Mouse (Mus musculus) gastrocnemius, postnatal 10 days (tissue): ENCODE measurements around the gene Tmem52b. TPM values are rescaled to one million over a fixed set of nuclear protein-coding genes. Genes with fewer than 3 reads are reported as not detected.

Source experiments
- DNase-seq: peaks from one replicate; pipeline ENCODE4 v3.0.0; 2021; ENCODE audit warnings: mixed read lengths
- total RNA-seq, 2 experiments: library from RNA; stranded (reverse); gene quantifications; 2 replicates each; pipeline ENCODE4 v1.2.3; 2021

Gene Tmem52b
- total RNA-seq, 2 experiments from 2014 or later, result not detected

DNA sequence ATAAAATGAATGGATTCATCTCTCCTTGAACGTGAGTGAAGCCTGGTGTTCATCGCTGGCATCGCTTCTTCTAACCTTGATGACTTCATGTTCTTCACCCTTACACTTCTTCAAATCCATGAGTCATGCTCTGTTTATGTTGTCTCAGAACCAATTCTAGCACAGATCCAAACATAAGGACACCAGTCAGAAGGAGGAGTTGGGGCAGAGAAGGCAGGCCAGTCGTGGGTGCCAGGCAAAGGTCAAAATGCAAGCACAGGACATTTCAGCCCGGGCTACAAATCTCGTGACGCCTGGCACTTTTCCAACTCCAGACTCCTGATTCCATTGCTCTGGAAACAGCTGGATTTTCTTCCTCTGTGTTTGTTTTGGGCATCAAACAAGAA is 20.2 kb downstream of the Tmem52b start:
- DNase-seq, result peak; percentile 64

DNA sequence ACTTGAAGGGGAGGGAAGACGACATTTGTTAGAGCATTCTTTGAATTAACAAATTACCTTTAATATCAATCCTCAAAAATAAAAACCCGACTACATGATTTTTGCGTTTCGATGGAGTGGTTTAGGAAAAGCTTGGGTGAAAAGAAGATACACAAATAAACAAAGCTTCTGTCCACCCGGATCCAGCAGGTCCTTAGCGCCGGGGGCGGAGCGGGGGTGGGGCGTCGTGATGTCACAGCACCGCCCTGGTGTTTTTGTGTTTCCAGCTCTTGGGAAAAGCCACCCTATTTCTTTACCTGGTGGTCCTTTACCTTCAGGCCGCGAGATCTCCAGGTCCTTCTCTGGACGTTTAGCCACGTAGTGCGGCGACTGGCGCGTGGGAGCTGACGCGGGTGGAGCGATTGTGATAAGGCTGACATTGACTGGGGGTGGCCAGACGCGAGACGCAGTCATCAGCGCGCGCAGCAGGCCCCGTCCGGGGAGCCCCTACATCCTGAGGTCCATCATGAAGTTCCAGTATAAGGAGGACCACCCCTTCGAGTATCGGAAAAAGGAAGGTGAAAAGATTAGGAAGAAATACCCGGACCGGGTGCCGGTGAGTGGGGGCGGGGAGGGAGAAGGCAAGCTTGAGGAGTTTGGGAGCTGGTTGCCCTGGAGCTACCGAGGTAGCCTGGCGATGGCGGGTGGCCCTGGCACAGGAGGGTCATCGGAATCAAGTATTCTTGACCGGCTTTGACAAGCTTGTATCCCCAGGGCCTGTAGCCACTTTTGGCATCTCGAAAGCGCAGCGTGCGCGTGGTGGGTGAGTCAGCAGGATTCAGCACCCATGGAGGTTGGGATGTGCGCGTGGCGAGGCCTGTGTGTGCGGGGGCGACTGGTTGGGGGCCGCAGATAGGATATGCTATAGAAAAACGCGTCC is 20.8 kb downstream of the Tmem52b start, which contains the start of gene Gabarapl1:
TSS of gene Gabarapl1 (plus strand) at position 219 of the 919 bp plus-strand sequence.
- peak; percentile 80 for DNase-seq

DNA sequence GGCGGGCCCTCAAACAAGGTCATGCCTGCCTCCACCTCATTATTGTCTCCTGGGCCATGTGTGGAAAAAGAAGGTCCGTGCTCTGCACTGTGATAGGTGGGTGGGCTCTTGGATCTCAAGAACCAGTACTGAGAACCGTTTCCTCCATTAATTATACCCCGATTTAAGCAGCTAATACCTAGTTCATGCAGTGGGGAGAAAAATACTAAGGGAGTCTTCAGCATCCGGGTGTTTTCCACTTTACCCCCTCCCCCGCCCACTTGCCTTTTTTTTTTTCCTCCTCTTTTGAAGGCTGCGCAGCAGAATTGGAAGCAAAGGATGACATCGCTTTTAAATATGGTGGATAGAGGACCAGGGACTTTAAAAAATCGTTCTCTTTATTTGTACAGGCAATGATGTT is 21.7 kb downstream of the Tmem52b start:
- no peak for DNase-seq

DNA sequence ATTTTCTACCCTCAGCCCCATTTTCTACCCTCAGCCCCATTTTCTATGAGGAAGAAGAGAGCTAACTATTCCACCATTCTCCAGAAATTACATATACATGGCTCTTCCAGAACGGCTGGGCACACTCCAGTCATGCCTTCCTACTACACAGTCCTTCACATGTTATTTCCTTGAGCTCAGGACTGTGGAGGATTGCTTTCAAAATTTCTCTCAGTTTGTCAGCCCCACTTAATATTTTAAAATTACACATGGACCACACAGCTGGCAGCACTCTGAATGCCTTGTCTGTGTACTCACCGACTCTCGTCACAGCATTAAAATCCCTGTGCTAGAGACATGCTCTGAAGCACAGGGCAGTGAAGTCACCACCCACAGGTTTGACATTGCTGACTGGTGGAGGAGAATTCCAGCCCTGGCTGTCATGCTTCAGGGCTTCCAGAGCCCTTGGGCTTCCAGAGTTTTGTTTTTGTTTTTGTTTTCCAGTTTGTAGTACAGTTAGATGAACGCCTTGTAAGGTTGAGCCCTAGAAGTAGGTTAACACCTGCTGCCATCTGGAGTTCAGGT is 22.4 kb downstream of the Tmem52b start:
- no peak for DNase-seq

DNA sequence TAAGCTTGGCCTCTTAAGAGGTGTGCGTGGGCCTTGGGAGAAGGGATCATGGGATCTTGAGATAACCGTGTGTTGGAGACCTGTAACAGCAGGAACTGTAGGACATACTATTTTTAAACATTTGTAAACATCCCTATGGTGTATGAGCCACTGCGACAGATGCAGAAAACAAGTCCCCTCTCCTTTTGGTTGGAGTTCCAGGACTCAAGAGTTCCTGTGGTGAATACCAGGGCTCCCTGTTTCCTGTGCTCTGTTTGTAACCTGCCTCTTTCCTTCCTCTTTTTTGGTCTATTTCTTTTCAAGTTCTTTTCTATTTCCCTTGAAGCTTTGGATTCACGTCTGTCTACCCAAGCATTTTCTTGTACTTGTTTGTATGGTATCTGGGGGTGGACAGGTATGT is 23.4 kb downstream of the Tmem52b start:
- no peak for DNase-seq

DNA sequence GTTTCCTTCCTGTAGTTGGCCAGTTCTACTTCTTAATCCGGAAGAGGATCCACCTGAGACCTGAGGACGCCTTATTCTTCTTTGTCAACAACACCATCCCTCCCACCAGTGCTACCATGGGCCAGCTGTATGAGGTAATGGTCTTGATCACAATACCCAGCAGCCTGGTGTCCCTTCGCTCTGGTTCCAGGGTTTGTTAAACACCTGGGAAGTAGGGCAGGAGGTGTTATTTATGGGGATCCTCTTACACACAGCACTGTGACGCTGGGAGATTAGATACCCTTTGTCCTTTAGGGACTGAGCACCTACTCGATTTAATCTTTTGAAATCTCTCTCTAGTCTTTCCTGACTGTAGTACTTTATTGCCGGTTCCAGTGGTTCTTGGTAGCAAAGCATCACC is 26.2 kb downstream of the Tmem52b start:
- DNase-seq, result no peak

DNA sequence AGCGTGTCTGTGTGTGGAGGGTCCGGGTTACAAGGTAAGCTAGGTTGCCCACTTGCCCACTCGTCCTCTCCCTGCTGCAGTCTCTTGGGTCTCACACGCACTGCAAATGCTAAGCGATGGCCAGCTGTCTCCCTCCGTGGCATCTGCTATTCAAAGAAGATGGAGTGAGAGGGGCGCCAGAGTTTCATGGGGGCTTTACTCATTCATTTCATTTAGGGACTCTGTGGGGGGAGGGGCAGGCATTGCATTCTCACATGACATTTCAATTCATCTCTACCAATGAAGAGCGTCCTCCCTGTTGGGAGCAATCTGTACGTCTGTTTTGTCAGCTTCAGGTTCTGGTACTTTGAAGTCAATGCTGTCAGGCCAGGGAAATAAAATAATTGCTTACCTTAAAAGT is 29.6 kb downstream of the Tmem52b start:
- no peak for DNase-seq

DNA sequence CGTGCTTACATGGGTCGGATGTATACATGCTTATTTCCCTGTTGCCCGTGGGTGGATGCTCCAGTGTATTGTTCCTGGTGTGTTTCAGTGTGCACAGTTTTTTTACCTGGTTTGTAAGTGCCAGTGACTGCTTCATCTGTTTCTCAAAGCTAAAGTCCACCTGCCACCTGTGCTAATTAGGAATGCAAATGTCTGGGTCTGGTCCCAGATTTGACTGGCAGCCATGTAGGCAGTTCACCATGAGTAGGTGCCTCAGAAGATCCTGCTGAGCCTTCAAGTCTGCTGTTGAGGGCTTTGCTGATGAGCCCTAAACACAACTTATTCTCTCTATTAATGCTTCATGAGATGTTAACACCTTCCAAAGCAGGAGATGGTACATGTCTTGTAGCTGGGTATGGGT is 30.2 kb downstream of the Tmem52b start:
- DNase-seq, result no peak

DNA sequence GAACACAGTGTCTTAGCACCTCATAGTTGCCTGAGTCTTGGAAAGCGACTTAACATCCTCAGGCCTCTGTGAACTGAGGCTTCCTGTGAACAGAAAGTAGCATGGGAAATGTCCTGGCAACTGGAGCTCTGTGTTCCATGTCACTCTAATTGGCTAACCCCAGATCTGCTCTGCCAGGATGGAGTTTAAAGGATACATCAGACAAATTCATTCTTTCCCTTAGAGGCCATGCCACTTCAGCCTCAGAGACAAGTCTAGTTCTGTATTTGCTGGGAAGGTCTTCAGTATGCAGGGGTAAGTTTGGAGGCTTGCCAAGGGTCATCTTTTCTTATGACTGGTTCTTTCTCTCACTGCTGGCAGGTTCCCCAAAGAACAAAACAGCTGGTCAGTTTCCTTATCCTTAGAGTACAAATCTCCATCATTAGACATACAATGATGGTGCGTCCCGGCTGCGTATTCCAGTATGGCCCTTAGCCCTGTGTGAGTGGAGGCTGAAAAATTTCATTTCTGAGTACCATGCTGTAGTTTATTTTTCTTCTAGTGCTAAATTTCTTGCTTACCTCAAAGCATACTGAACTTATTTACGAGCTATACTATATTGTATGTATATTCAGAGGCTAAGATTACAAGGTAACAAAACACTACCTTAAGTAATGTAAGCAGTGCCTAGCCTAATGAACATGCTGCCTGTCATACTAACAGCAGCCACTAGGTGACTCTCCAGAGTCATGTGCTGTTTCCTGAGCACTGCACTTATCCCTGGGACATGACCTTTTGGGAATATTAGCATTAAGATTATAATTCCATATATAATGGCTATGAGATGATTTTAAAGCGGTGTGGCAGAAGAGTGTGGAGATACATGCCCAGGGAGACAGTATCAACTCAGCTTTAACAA is 31.6 kb downstream of the Tmem52b start:
- peak; percentile 64 for DNase-seq

DNA sequence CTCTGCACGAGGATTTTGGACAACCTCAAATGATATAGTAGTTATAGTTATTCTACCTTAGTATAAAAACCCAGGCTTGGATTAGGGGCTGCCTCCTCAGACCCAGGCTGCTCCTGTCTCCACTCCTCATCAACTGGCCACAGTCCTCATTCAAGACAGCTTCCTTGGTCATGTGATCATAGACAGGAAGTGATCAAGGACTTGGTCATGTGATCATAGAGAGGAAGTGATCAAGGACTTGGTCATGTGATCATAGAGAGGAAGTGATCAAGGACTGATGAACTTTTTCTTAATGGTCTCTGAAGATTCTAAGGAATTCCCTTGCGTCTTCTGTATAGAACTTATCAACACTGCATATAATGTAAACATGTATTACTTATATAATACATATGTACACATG is 34.9 kb downstream of the Tmem52b start:
- no peak for DNase-seq

DNA sequence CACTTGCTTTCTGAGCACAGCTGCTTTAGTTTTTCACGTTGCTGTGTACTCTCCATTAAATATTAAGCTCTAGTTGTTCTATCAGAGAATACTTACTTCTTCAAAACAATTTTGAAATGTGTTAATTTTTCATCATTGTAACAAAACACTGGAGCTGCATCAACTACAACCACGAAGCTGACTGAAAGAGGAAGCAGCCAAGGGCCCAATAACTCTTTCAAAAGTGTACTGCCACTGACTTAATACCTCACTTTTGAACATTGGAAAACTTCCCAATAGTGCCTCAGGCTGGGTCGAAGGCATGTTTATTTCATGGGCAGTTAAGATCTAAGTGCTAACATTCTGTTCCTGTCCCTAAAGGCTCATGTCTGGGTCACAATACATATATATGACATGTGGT is 35.7 kb downstream of the Tmem52b start:
- no peak for DNase-seq

DNA sequence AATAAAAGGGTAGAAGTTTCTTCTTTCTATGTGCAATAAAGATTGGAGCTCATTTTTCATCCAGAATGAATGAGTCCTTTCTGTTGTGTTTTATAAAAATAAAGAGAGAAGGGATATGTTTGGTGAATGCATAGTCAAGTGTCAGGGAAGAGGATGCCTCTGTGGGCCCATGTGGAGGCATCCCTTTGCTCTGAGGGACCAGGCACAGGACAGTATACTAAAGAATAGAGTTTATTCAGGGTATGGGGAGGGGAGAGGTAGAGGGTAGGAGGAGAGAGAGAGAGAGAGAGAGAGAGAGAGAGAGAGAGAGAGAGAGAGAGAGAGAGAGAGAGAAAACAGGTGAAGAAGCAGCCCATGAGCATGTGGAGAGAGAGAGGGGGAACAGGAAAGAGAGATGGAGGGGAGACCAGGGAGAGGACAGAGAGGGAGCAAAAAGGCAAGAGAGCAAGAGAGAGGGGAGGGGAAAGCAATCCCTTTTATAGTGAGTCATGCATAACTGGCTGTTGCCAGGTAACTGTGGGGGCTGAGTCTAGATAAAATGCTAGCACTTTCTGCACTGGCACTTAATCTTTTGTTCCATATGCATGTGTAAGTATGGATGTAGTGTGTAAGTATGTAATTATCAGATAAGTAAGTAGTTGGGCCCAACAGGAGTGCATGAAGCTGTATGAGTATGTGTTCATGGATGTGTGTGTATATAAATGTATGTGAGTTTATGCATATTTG is 45.1 kb downstream of the Tmem52b start:
- no peak for DNase-seq

DNA sequence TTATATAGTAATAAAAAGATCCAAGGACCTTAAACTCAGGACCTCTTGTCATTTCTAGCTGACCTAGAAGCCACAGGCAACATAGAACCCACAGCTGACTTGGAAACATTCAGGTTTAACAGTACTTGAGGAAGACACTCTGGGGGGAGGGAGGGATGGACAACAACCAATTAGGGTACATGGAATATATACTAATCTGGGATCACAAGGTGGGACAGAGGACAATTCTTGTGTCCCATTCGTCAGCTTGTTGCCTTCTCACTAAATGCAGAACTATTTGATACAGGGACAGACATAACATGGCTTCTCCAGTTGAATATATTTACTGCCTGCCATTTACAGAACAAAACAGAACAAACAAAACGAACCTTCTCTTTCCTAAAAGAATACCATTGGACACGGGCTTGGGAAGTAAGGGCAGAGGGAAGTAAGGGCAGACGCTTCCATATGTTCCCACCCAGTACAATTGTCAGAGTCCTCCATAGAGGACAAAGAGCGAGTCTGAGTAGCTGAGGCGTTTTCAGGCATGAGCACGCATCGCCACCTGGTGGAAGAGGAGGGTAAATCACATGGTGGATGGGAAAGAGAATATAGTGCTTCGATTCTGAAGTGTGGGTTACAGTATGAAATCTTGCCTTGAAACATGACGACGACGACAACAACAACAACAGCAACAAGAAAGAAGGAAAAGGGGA is 46.7 kb downstream of the Tmem52b start:
- peak; percentile 59 for DNase-seq

DNA sequence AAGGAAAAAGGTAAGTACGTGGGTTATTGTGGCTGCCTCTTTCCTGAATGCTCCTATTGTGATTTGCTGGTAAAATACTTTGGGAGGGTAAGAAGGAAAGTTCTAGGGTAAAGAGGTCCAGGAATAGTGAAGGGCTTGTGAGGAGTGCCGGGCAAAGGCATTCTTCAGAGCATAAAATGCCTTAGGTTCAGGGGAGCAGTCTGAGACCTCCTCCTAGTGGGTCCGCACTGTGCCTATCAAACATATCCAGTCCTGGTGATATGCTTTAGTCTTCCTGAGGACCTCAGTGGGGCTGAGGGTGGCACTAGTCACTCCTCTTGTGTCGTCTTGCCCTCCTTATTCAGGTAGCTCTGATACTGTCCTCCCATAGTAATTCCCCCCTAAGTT is 47.3 kb downstream of the Tmem52b start:
- no peak for DNase-seq

DNA sequence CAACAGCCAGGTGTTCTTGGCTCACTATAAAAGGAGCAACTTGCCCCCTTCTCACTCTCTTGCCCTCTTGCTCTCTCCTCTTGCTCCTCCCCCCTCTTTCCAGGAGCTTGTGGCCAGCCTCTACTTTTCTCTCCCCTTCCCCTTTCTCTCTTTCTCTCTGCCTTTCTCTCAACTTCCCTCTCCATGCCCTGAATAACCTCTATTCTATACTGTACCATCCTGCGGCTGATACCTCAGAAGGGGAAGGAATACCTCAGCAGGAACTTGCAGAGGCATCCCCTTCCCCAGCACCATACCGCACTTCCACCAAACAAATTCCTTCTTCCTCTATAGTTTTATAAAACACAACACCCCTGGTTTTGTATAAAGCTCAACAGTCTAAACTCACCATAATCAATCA is 52.9 kb downstream of the Tmem52b start:
- no peak for DNase-seq

Other genes starting within 250 kb of the Tmem52b start
- gene Cd69, start 237.1 kb upstream of the Tmem52b start, total RNA-seq, result under 1 TPM; 0.16 to 0.23 TPM
- not detected for gene 4922502D21Rik, start 180.8 kb upstream of the Tmem52b start, total RNA-seq
- gene Clec12a, start 169.9 kb upstream of the Tmem52b start, total RNA-seq, result 1 to 10 TPM in 1 of 2 experiments, under 1 TPM in 1; 0.21 to 1.7 TPM
- not detected for gene Clec12b, start 126.7 kb upstream of the Tmem52b start, total RNA-seq
- under 1 TPM in 1 of 2 experiments, not detected in 1; 0.47 TPM for gene Clec1b, start 115.3 kb upstream of the Tmem52b start, total RNA-seq
- not detected for gene Clec9a, start 103.7 kb upstream of the Tmem52b start, total RNA-seq
- 1 to 10 TPM; 4.8 to 6.3 TPM for gene Clec1a, start 60.6 kb upstream of the Tmem52b start, total RNA-seq
- gene Olr1, start 5.4 kb upstream of the Tmem52b start, total RNA-seq, result under 1 TPM in 1 of 2 experiments, not detected in 1; 0.11 TPM
- gene Gabarapl1, start 20.6 kb downstream of the Tmem52b start, total RNA-seq, result 10 to 100 TPM; 30.3 to 32.8 TPM
- gene Klre1, start 65.3 kb downstream of the Tmem52b start, total RNA-seq, result not detected
- not detected for gene Klrd1, start 79.2 kb downstream of the Tmem52b start, total RNA-seq
- gene Klrk1, start 111.3 kb downstream of the Tmem52b start, total RNA-seq, result not detected
- not detected for gene Klrc3, start 130.8 kb downstream of the Tmem52b start, total RNA-seq
- gene Klrc2, start 148.1 kb downstream of the Tmem52b start, total RNA-seq, result not detected
- gene Klrc1, start 166.4 kb downstream of the Tmem52b start, total RNA-seq, result not detected
- gene Klri1, start 204.6 kb downstream of the Tmem52b start, total RNA-seq, result not detected
- not detected for gene Klri2, start 227.9 kb downstream of the Tmem52b start, total RNA-seq